Mouse (Mus musculus): ENCODE measurements around the gene 1700020A23Rik.

DNA sequence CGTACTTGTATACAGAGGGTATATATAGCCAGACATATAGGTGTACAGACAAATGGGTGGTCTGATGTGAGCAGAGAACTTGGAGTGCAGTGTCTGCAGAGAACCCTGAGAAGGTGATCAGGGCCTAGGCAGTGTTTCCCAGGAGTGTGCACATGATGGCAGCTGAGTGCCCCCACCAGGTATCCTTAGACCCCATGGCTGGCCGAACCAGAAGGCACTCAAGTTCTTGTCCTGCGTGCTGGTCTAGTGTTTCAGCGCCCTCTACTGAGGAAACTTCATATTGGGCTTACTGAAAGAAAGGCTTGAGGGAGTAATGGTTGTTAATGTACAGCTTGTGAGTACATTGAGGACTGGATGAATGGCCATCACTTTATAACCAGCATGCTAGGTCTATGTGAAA is 28.1 kb downstream of the 1700020A23Rik start:
- TF ChIP-seq CTCF (IDR thresholded peaks at IDR 0.05; ENCODE audit: borderline replicate concordance, insufficient read depth, low read length) (peak; percentile 47; the same call in 1 of the 2 replicates), POLR2A (IDR thresholded peaks at IDR 0.05; ENCODE audit: low read depth, low read length) (no peak)
